Mouse (Mus musculus): ENCODE measurements around the gene Rnf144a. TPM values are rescaled to one million over a fixed set of nuclear protein-coding genes. Genes with fewer than 3 reads are reported as not detected.
"Not testable (repeated sequence)": the region's sequence is repeated elsewhere in the genome, so short reads cannot be mapped to it uniquely, and the experiment has no call there.

Gene Rnf144a
- polyA plus RNA-seq, 1 experiment from 2014 or later, result 3.2 TPM

- Histone ChIP-seq H3K4me1 (ENCODE audit: insufficient read depth) (no peaks in the 10 kb centered on the region), H3K4me2 (ENCODE audit: low read depth, low read length) (no peak overlapping the region), H3K27ac (ENCODE audit: low read depth) (no peak overlapping the region), H3K9me3 (ENCODE audit: low read length) (no peaks in the 10 kb centered on the region), H3K36me3 (replicated peaks; ENCODE audit: insufficient read depth, low read length) (0 out of 2 replicates have a peak, but pooled peaks cover 4% of the 10 kb centered on the region), H3K9ac (replicated peaks) (no peak overlapping the region), H3K27me3 (ENCODE audit: insufficient read depth, low read length) (no peaks in the 10 kb centered on the region), H3K4me3 (ENCODE audit: low read depth, low read length) (no peak overlapping the region)
- TF ChIP-seq CTCF (IDR thresholded peaks at IDR 0.05; ENCODE audit: low read depth), result no peak
- TF ChIP-seq EP300 (IDR thresholded peaks at IDR 0.05; ENCODE audit: low read depth), result no peak
- ATAC-seq, result no peak
- WGBS (ENCODE audit: insufficient replicate concordance), result 84% methylated on average over 11 of the region's 11 CpGs
- DNase-seq, result no peak
Observed at GRCm38 (mm10) chr12:26310247-26310646, 104.8 kb downstream of the Rnf144a start.

GRCm38 (mm10) chr12:26302886-26303285 is 112.2 kb downstream of the Rnf144a start:
- Histone ChIP-seq H3K9ac (replicated peaks) (no peak overlapping the region), H3K27me3 (ENCODE audit: insufficient read depth, low read length) (no peaks in the 10 kb centered on the region), H3K4me2 (ENCODE audit: low read depth, low read length) (no peak overlapping the region), H3K27ac (ENCODE audit: low read depth) (no peak overlapping the region), H3K4me1 (ENCODE audit: insufficient read depth) (no peaks in the 10 kb centered on the region), H3K36me3 (replicated peaks; ENCODE audit: insufficient read depth, low read length) (no peaks in the 10 kb centered on the region), H3K4me3 (ENCODE audit: low read depth, low read length) (no peak overlapping the region), H3K9me3 (ENCODE audit: low read length) (no peaks in the 10 kb centered on the region)
- TF ChIP-seq CTCF (IDR thresholded peaks at IDR 0.05; ENCODE audit: low read depth) (no peak), EP300 (IDR thresholded peaks at IDR 0.05; ENCODE audit: low read depth) (no peak)
- 67% methylated on average over 5 of the region's 5 CpGs for WGBS (ENCODE audit: insufficient replicate concordance)
- ATAC-seq, result no peak
- no peak for DNase-seq

GRCm38 (mm10) chr12:26299515-26300090 is 115.5 kb downstream of the Rnf144a start:
- Histone ChIP-seq H3K27me3 (ENCODE audit: insufficient read depth, low read length) (no peaks in the 10 kb centered on the region), H3K9me3 (ENCODE audit: low read length) (no peaks in the 10 kb centered on the region), H3K27ac (ENCODE audit: low read depth) (no peak overlapping the region), H3K4me2 (ENCODE audit: low read depth, low read length) (no peak overlapping the region), H3K36me3 (replicated peaks; ENCODE audit: insufficient read depth, low read length) (no peaks in the 10 kb centered on the region), H3K4me1 (ENCODE audit: insufficient read depth) (no peaks in the 10 kb centered on the region), H3K4me3 (ENCODE audit: low read depth, low read length) (no peak overlapping the region), H3K9ac (replicated peaks) (no peak overlapping the region)
- ATAC-seq (no peak), DNase-seq (no peak)
- WGBS (ENCODE audit: insufficient replicate concordance), result 66% methylated on average over 7 of the region's 7 CpGs
- no peak for TF ChIP-seq CTCF (IDR thresholded peaks at IDR 0.05; ENCODE audit: low read depth)
- TF ChIP-seq EP300 (IDR thresholded peaks at IDR 0.05; ENCODE audit: low read depth), result no peak

GRCm38 (mm10) chr12:26295995-26296394 is 119.1 kb downstream of the Rnf144a start:
- not testable (repeated sequence) for ATAC-seq; H3K36me3 ChIP-seq (replicated peaks; ENCODE audit: insufficient read depth, low read length); H3K9me3 ChIP-seq (ENCODE audit: low read length); H3K27me3 ChIP-seq (ENCODE audit: insufficient read depth, low read length); H3K4me3 ChIP-seq (ENCODE audit: low read depth, low read length); DNase-seq; H3K4me2 ChIP-seq (ENCODE audit: low read depth, low read length); H3K27ac ChIP-seq (ENCODE audit: low read depth); H3K4me1 ChIP-seq (ENCODE audit: insufficient read depth); H3K9ac ChIP-seq (replicated peaks)
- 7% methylated on average over 1 of the region's 1 CpGs for WGBS (ENCODE audit: insufficient replicate concordance)
- TF ChIP-seq CTCF (IDR thresholded peaks at IDR 0.05; ENCODE audit: low read depth), result peak; percentile 69

GRCm38 (mm10) chr12:26289200-26289599 is 125.9 kb downstream of the Rnf144a start:
- Histone ChIP-seq H3K4me1 (ENCODE audit: insufficient read depth) (no peaks in the 10 kb centered on the region), H3K4me3 (ENCODE audit: low read depth, low read length) (no peak overlapping the region), H3K27ac (ENCODE audit: low read depth) (no peak overlapping the region), H3K36me3 (replicated peaks; ENCODE audit: insufficient read depth, low read length) (no peaks in the 10 kb centered on the region), H3K4me2 (ENCODE audit: low read depth, low read length) (no peak overlapping the region), H3K9me3 (ENCODE audit: low read length) (no peaks in the 10 kb centered on the region), H3K27me3 (ENCODE audit: insufficient read depth, low read length) (no peaks in the 10 kb centered on the region), H3K9ac (replicated peaks) (no peak overlapping the region)
- 64% methylated on average over 2 of the region's 2 CpGs for WGBS (ENCODE audit: insufficient replicate concordance)
- no peak for TF ChIP-seq EP300 (IDR thresholded peaks at IDR 0.05; ENCODE audit: low read depth)
- no peak for TF ChIP-seq CTCF (IDR thresholded peaks at IDR 0.05; ENCODE audit: low read depth)
- no peak for ATAC-seq
- DNase-seq, result no peak

- H3K9ac ChIP-seq (replicated peaks), result no peak overlapping the region
- WGBS (ENCODE audit: insufficient replicate concordance), result 63% methylated on average over 1 of the region's 1 CpGs
Observed at GRCm38 (mm10) chr12:26288347-26288746, 126.7 kb downstream of the Rnf144a start.

More at GRCm38 (mm10) chr12:26288347-26288746, 126.7 kb downstream of the Rnf144a start:
- Histone ChIP-seq H3K36me3 (replicated peaks; ENCODE audit: insufficient read depth, low read length) (no peaks in the 10 kb centered on the region), H3K9me3 (ENCODE audit: low read length) (no peaks in the 10 kb centered on the region), H3K4me2 (ENCODE audit: low read depth, low read length) (no peak overlapping the region), H3K4me3 (ENCODE audit: low read depth, low read length) (no peak overlapping the region), H3K27ac (ENCODE audit: low read depth) (no peak overlapping the region), H3K27me3 (ENCODE audit: insufficient read depth, low read length) (no peaks in the 10 kb centered on the region), H3K4me1 (ENCODE audit: insufficient read depth) (no peaks in the 10 kb centered on the region)
- no peak for ATAC-seq
- no peak for TF ChIP-seq EP300 (IDR thresholded peaks at IDR 0.05; ENCODE audit: low read depth)
- TF ChIP-seq CTCF (IDR thresholded peaks at IDR 0.05; ENCODE audit: low read depth), result no peak
- no peak for DNase-seq

Measured in liver, postnatal 0 days (tissue).